Mouse (Mus musculus): Measurements from ENCODE around the gene Cenpt. TPM values are rescaled to one million over a fixed set of nuclear protein-coding genes. Genes with fewer than 3 reads are reported as not detected.
A peak's percentile ranks its signal among the peaks of the same experiment; 100 is the strongest.
"Not testable (repeated sequence)": the region's sequence is repeated elsewhere in the genome, so short reads cannot be mapped to it uniquely, and the experiment has no call there.

The Cenpt gene
- polyA plus RNA-seq, 1 experiment from 2014 or later: 55.7 TPM

DNA sequence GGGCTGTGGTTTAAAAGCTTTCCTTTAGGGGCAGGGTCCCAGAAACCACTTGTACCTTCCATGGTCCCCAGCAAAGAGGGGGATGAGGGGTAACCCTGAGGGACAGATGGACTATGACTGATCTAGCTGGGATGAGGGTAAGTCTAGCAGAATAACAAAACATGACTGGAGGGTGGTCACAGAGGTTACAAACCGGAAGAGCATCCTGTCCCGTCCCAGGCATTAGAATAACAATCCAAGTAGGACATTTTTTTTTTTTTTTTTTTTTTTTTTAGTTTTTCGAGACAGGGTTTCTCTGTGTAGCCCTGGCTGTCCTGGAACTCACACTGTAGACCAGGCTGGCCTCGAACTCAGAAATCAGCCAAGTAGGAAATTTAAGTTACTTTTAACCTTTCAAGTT lies 3.1 kb downstream of the Cenpt start:
- H3K9me3 ChIP-seq (replicated peaks): no peaks in the 10 kb centered on the region
- H3K27ac ChIP-seq (replicated peaks): no peak overlapping the region
- WGBS: 89% methylated on average over 4 of the region's 4 CpGs
- H3K36me3 ChIP-seq: peaks cover 47% of the 10 kb centered on the region
- no peak for DNase-seq (ENCODE audit: low spot score)
- no peaks in the 10 kb centered on the region for H3K27me3 ChIP-seq (ENCODE audit: low read depth, poor library complexity, severe bottlenecking)
- peaks cover 17% of the 10 kb centered on the region for H3K4me1 ChIP-seq
- no peak overlapping the region for H3K4me3 ChIP-seq

DNA sequence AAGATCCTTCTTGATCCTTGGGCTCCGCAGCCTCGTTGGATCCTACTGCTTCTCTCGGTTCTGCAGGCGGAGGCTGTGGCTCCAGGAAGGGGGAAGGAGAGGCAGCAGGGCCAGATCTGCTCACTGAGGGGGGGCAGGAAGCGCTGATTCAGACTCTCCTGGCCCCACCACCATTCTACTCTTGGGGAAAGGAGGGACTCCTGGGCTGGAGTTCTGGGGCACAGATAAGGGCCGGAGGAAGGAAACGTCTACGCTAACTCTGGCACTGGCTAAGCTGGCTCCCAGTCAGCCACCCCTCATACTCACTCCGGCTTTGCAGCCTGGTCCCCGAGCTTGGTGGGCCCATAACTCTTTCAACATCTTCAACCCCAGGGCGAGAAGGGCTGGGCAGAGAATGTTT lies 6.4 kb downstream of the Cenpt start:
- Histone ChIP-seq H3K4me3 (no peak overlapping the region), H3K27ac (replicated peaks) (no peak overlapping the region), H3K9me3 (replicated peaks) (no peaks in the 10 kb centered on the region), H3K36me3 (peaks cover 80% of the 10 kb centered on the region), H3K4me1 (peaks cover 13% of the 10 kb centered on the region), H3K27me3 (ENCODE audit: low read depth, poor library complexity, severe bottlenecking) (no peaks in the 10 kb centered on the region)
- no peak for DNase-seq (ENCODE audit: low spot score)
- 90% methylated on average over 11 of the region's 11 CpGs for WGBS

DNA sequence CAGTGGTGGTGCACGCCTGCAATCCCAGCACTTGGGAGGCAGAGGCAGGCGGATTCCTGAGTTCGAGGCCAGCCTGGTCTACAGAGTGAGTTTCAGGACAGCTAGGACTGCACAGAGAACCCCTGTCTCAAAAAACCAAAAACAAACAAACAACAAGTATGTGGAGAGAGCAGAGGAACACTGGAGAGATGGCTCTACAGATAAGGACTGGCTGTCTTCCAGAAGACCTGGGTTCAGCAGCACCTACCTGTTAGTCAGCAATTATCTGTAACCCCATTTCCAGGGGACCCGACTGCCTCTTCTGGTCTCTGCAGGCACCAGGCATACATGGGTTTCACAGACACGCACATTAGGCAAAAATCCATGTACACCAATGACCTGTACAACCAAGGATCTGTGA lies 13.9 kb downstream of the Cenpt start:
- peaks cover 33% of the 10 kb centered on the region for H3K36me3 ChIP-seq

DNA sequence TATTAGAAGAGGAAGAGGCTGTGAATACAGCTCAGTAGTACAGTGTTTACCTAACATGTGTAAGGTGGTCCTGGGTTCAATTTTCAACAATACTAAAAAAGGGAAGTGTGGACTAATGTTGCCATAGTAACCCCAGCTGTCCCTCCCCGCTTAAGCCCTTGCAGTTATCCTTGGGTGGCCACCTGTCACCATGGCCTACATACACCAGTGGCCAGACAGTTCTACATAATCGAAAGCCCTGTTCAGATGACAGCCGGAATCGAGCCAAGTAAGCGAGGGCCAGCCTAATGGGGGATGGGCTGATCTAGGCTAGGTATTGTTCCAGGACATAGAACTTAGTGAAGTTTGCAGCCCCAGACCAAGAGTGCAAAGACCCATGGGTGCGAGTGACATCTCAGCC lies 16.1 kb downstream of the Cenpt start:
- WGBS: 83% methylated on average over 6 of the region's 6 CpGs
- Histone ChIP-seq H3K9me3 (replicated peaks) (no peaks in the 10 kb centered on the region), H3K36me3 (peaks cover 12% of the 10 kb centered on the region), H3K27me3 (ENCODE audit: low read depth, poor library complexity, severe bottlenecking) (no peaks in the 10 kb centered on the region), H3K4me3 (no peak overlapping the region), H3K27ac (replicated peaks) (no peak overlapping the region), H3K4me1 (peaks cover 10% of the 10 kb centered on the region; the same call in 1 of the 2 replicates)
- DNase-seq (ENCODE audit: low spot score): no peak

More for the DNA sequence above, 13.9 kb downstream of the Cenpt start:
- peaks cover 10% of the 10 kb centered on the region; the same call in 1 of the 2 replicates for H3K4me1 ChIP-seq
- 90% methylated on average over 5 of the region's 5 CpGs for WGBS
- H3K27me3 ChIP-seq (ENCODE audit: low read depth, poor library complexity, severe bottlenecking): no peaks in the 10 kb centered on the region
- no peak overlapping the region for H3K27ac ChIP-seq (replicated peaks)
- H3K9me3 ChIP-seq (replicated peaks): no peaks in the 10 kb centered on the region
- H3K4me3 ChIP-seq: no peak overlapping the region
- DNase-seq (ENCODE audit: low spot score): no peak

DNA sequence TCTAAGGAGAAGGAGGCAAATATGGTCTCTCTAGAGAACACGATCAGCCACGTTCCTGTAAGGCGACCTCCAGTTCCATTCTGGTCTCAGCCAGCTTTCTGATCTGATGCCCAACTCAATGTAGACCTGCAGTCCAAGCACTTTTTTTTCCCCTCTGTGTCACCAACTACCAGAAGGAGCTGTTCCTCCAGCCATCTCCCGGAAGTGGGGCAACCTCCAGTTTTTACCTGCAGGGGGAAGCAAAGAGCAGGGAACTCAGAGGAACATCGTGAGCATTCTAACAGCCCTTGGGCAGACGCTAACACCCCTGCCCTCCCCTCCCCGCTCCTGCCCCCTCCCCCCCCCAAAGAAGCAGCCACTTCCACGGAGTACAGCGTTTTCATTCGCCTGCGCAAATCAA lies 17.8 kb downstream of the Cenpt start:
- Histone ChIP-seq H3K4me3 (no peak overlapping the region), H3K9me3 (replicated peaks) (no peaks in the 10 kb centered on the region), H3K27me3 (ENCODE audit: low read depth, poor library complexity, severe bottlenecking) (no peaks in the 10 kb centered on the region), H3K27ac (replicated peaks) (no peak overlapping the region), H3K4me1 (peaks cover 10% of the 10 kb centered on the region; the same call in 1 of the 2 replicates), H3K36me3 (no peaks in the 10 kb centered on the region)
- DNase-seq (ENCODE audit: low spot score): peak; percentile 39
- 32% methylated on average over 11 of the region's 11 CpGs for WGBS

DNA sequence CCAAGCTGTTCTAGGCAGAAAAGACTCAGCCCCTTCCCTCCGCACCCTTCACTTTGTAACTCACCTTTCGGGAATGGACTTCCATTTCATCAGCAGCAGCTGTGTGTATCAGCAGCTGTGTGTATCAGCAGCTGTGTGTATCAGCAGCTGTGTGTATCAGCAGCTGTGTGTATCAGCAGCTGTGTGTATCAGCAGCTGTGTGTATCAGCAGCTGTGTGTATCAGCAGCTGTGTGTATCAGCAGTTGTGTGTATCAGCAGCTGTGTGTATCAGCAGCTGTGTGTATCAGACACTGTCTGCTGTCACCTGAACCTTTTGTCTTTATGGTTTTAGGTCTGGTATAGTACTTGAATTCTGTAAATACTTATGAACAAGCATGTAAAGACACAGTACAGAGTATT lies 19.3 kb downstream of the Cenpt start:
- H3K4me1 ChIP-seq; H3K36me3 ChIP-seq; H3K9me3 ChIP-seq (replicated peaks); H3K4me3 ChIP-seq; DNase-seq (ENCODE audit: low spot score); H3K27me3 ChIP-seq (ENCODE audit: low read depth, poor library complexity, severe bottlenecking); H3K27ac ChIP-seq (replicated peaks): not testable (repeated sequence)
- WGBS: 83% methylated on average over 2 of the region's 2 CpGs

DNA sequence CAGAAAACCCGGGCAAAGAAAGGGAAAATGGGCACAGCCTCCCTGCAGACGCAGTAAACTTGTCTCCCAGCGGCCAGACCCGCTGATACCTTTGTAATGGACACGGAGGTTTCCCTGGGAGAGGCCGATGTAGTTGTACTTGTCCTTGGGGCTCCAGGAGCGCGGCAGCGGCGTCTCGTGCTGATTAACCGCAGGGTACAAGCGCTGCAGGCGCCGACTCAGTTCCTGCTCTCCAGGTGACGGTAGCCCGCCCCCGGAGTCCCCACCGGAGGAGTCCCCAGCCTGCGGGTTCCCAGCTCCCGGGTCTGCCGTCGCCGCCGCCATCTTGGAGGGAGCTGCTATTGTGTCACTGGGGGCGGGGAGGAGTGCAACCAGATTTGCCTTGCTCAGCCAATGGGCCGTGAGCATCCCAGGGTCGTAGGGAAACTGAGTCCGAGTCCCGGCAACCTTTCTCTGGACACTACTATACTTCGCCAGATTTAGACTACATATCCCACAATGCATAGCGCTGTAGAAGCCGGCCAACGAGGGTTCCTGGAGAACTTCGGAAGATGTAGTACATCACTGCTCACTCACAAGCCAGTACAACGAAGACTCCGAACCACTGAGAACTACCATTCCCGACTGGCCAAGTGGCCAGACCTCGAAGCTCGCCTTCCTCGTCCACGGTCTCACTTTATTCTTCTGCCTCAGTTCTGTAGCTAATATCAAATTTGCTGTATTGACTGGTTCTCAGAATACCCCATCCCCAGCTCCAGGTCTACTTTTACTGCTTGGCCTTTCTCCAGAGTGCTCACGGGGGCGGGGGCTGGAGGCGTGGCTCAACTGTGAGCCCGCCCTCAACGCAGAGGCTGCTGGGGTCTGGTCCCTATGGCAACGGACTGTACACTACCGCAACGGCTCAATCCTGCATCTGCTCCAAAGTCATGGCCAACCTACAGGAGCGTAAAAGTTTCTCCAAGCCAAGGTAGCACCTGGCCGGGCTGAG lies 25.9 kb downstream of the Cenpt start, which contains the start of the genes Ranbp10 and Tsnaxip1:
Gene Ranbp10 (minus strand): TSS at position 490 of the 988 bp plus-strand sequence.
Gene Tsnaxip1 (plus strand): TSS at position 871 of the 988 bp plus-strand sequence.
- DNase-seq (ENCODE audit: low spot score): peak; percentile 96
- under 1% methylated on average over 52 of the region's 52 CpGs for WGBS
- Histone ChIP-seq H3K4me3 (peak within 1 kb of the TSS; percentile 97), H3K27ac (replicated peaks) (peak within 1 kb of the TSS; percentile 94), H3K36me3 (peaks cover 38% of the 10 kb centered on the region), H3K4me1 (peaks cover 20% of the 10 kb centered on the region), H3K9me3 (replicated peaks) (no peaks in the 10 kb centered on the region), H3K27me3 (ENCODE audit: low read depth, poor library complexity, severe bottlenecking) (no peaks in the 10 kb centered on the region)

DNA sequence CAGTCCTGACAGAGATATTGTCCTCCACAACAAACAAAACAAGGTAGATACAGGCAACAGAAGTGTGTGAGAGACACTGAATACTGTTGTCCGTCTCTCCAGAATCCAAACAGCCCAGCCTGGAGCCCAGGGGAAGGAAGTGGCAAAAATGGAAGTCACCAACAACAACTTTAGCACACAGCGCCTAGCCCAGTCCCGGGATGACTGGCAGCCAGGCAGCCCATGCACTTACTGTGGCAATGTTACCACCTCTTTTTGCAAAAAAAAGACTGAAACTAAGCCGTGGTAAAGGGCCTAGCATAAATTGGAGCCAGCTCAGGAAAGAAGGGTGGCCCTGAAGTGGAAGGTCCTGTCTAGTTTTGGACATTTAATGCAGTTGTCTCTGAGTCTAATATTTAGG lies 26.7 kb downstream of the Cenpt start:
- WGBS: 18% methylated on average over 4 of the region's 4 CpGs
- peaks cover 20% of the 10 kb centered on the region for H3K4me1 ChIP-seq

DNA sequence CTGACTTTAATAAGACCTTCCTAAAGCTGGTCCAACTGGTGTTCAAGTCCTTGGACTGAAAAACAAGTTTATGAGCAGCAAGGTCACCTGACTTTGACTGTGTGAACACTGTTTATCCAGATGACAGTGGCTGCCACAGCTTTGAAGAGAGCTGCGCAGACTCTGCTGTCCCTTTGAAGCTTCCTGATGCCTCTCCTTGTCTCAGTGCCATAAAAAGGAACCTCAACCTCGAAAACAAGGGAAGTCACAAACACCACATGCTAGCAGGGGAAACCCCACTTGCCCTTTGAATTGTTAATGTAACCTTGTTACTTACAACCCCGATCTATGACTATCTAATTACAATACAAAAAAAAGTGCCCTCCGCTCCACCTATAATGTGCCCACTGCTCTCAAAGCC lies 27.6 kb downstream of the Cenpt start:
- H3K27ac ChIP-seq (replicated peaks): no peak overlapping the region
- peak overlapping the region; percentile 97 for H3K4me3 ChIP-seq
- DNase-seq (ENCODE audit: low spot score): no peak
- H3K27me3 ChIP-seq (ENCODE audit: low read depth, poor library complexity, severe bottlenecking): no peaks in the 10 kb centered on the region
- 91% methylated on average over 4 of the region's 4 CpGs for WGBS
- peaks cover 20% of the 10 kb centered on the region for H3K4me1 ChIP-seq
- H3K9me3 ChIP-seq (replicated peaks): no peaks in the 10 kb centered on the region
- H3K36me3 ChIP-seq: peaks cover 55% of the 10 kb centered on the region

More for the DNA sequence above, 26.7 kb downstream of the Cenpt start:
- Histone ChIP-seq H3K36me3 (peaks cover 46% of the 10 kb centered on the region), H3K4me3 (peak overlapping the region; percentile 97), H3K27ac (replicated peaks) (peak overlapping the region; percentile 94), H3K27me3 (ENCODE audit: low read depth, poor library complexity, severe bottlenecking) (no peaks in the 10 kb centered on the region), H3K9me3 (replicated peaks) (no peaks in the 10 kb centered on the region)
- no peak for DNase-seq (ENCODE audit: low spot score)

DNA sequence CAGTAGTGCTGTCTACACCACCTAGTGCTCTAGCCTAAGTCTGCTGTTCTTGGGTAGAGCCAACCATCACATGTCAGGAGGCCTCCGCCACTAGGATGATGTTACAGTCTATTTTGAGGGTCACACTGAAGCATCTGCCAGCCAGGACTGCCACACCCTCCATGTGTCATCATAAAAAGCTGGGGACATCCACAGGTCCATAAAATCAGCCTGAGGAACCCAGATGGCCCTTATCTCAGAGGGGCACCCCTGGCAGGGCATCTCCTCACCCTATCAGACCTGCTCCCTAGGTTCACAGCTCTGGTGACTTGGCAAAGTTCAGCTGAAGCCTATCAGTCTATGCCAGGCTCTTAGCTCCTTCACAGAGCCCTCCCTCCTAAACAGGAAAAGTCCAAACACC lies 32.2 kb downstream of the Cenpt start:
- WGBS: 89% methylated on average over 1 of the region's 1 CpGs

DNA sequence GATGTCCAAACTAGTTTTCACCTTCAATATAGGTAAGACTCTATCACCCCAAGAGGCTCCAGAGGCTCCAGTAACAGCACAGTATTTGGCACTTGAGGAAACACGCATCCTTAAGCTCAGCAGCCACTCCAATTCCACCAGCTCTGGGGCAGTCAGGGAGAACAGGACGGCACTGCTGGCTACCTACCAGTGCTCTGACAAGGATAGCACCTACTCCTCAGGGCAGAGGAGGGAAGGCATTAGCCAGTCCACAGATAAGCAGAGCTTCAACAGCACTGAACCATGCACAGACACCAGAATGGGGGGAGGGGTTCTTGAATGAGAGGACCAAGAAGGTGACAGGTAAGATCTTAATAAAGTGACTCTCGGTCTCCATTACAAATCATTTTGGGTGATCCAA lies 33.4 kb downstream of the Cenpt start:
- H3K4me3 ChIP-seq: no peak overlapping the region
- DNase-seq (ENCODE audit: low spot score): no peak
- H3K9me3 ChIP-seq (replicated peaks): no peaks in the 10 kb centered on the region
- H3K27me3 ChIP-seq (ENCODE audit: low read depth, poor library complexity, severe bottlenecking): no peaks in the 10 kb centered on the region
- H3K4me1 ChIP-seq: no peaks in the 10 kb centered on the region
- no peak overlapping the region for H3K27ac ChIP-seq (replicated peaks)
- 86% methylated on average over 3 of the region's 3 CpGs for WGBS
- peaks cover 83% of the 10 kb centered on the region for H3K36me3 ChIP-seq

More for the DNA sequence above, 32.2 kb downstream of the Cenpt start:
- no peak overlapping the region for H3K4me3 ChIP-seq
- H3K36me3 ChIP-seq: peaks cover 88% of the 10 kb centered on the region
- H3K4me1 ChIP-seq: peaks cover 7% of the 10 kb centered on the region
- H3K9me3 ChIP-seq (replicated peaks): no peaks in the 10 kb centered on the region
- H3K27me3 ChIP-seq (ENCODE audit: low read depth, poor library complexity, severe bottlenecking): no peaks in the 10 kb centered on the region
- H3K27ac ChIP-seq (replicated peaks): no peak overlapping the region
- DNase-seq (ENCODE audit: low spot score): no peak

DNA sequence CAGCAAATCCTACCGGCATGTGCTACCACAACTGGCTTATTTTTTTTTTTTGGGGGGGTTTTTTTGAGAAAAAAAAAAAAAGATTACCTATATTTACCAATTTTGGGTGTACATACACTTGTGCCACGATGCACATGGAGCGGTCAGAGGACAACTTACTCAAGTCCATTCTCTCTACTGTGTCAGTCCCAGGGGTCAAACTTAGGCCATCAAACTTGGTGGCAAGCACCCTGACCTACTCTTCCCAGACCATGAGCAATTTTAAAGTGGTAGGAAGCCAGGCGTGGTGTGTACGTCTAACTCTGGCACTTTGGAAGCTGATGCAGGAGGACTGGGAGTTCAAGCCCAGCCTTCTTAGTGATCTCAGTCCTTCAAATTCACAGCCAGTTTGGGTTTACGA lies 39.8 kb downstream of the Cenpt start:
- Histone ChIP-seq H3K27me3 (ENCODE audit: low read depth, poor library complexity, severe bottlenecking) (no peaks in the 10 kb centered on the region), H3K27ac (replicated peaks) (no peak overlapping the region), H3K4me1 (no peaks in the 10 kb centered on the region), H3K4me3 (no peak overlapping the region), H3K36me3 (peaks cover 64% of the 10 kb centered on the region), H3K9me3 (replicated peaks) (no peaks in the 10 kb centered on the region)
- WGBS: 95% methylated on average over 6 of the region's 6 CpGs
- DNase-seq (ENCODE audit: low spot score): no peak

DNA sequence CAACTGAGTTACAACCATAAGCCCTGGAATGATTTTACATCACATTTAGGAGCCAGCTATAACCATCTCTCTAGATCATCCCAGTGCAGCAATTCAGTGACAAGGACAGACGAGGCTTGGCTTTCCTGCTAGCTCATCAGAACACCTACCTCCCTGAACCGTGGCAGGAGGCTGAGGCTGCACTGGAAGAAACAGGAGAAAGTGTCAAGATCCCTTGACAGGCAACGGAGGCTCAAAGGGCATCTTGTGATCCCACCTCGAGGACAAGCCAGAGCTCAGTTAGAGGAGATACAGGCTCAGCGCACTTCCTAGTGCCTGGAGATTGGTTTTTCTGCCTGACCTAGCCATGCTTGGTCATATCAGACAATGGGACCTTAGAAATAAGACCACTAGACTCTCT lies 40.6 kb downstream of the Cenpt start:
- Histone ChIP-seq H3K27me3 (ENCODE audit: low read depth, poor library complexity, severe bottlenecking) (no peaks in the 10 kb centered on the region), H3K9me3 (replicated peaks) (no peaks in the 10 kb centered on the region), H3K27ac (replicated peaks) (no peak overlapping the region), H3K4me1 (no peaks in the 10 kb centered on the region), H3K4me3 (no peak overlapping the region), H3K36me3 (peaks cover 58% of the 10 kb centered on the region)
- DNase-seq (ENCODE audit: low spot score): no peak
- WGBS: 86% methylated on average over 5 of the region's 5 CpGs
